Mouse (Mus musculus) forebrain, embryonic 11.5 days (tissue): ENCODE measurements at regions not wholly inside any gene's neighbourhood (a gene's known extent, or its start where the extent isn't known, plus 50 kb on each side); places are given as distances from the start of the nearest gene placed in this dataset.

Experiments used
- ATAC-seq: fragments of 200-750 bp; cut with Nextera tagmentation; replicated peaks from 2 replicates; pipeline ENCODE4 v1.8.0; 2017; ENCODE audit warnings: moderate TSS enrichment; ENCODE audit not compliant: low FRiP score
- DNase-seq: peaks from one replicate; pipeline ENCODE4 v3.0.0-alpha.2; 2017; ENCODE audit warnings: low spot score
- H3K27ac ChIP-seq: fragments of 300-500 bp; sonication (generic); 2 replicates; pipeline ENCODE4 v1.5.1; 2014; ENCODE audit warnings: low read depth, low read length
- H3K27me3 ChIP-seq: fragments of 300-500 bp; sonication (generic); 2 replicates; pipeline ENCODE4 v1.6.1; 2014; ENCODE audit warnings: mild to moderate bottlenecking, low read length, mixed read lengths; ENCODE audit not compliant: control insufficient read depth, insufficient read depth
- H3K36me3 ChIP-seq: fragments of 300-500 bp; sonication (generic); 2 replicates; pipeline ENCODE4 v1.6.1; 2014; ENCODE audit warnings: mild to moderate bottlenecking, low read length, moderate library complexity, mixed read lengths; ENCODE audit not compliant: control insufficient read depth, insufficient read depth
- H3K4me1 ChIP-seq: fragments of 300-500 bp; sonication (generic); replicated peaks from 2 replicates; pipeline ENCODE4 v1.6.1; 2014; ENCODE audit warnings: low read length, mixed read lengths; ENCODE audit not compliant: control insufficient read depth, insufficient read depth
- H3K4me2 ChIP-seq: fragments of 300-500 bp; sonication (generic); 2 replicates; pipeline ENCODE4 v1.6.1; 2014; ENCODE audit warnings: low read depth, mild to moderate bottlenecking, low read length, moderate library complexity, mixed read lengths; ENCODE audit not compliant: severe bottlenecking
- H3K4me3 ChIP-seq: fragments of 300-500 bp; sonication (generic); 2 replicates; pipeline ENCODE4 v1.5.1; 2014; ENCODE audit warnings: low read depth, low read length
- H3K9ac ChIP-seq: fragments of 300-500 bp; sonication (generic); 2 replicates; pipeline ENCODE4 v1.6.1; 2014; ENCODE audit warnings: low read length
- H3K9me3 ChIP-seq: fragments of 300-500 bp; sonication (generic); 2 replicates; pipeline ENCODE4 v1.6.1; 2016; ENCODE audit warnings: low read length, mixed read lengths; ENCODE audit not compliant: control insufficient read depth
- WGBS: fragments of 180-500 bp; shearing (Covaris S2); extraction: QIAGEN DNeasy Blood & Tissue Kit; methylation state at CpG from one replicate; pipeline ENCODE4 v1.1.7; 2014; 5-methylcytosine and 5-hydroxymethylcytosine counted together

GRCm38 (mm10) chr3:17787443-17788333 is 160.5 kb upstream of the Cypt12 start:
- H3K4me1 ChIP-seq = peaks cover 12% of the 10 kb centered on the region
- no peaks in the 10 kb centered on the region for H3K36me3 ChIP-seq
- peak overlapping the region; percentile 97 for H3K4me2 ChIP-seq
- H3K27ac ChIP-seq = peak overlapping the region; percentile 99
- DNase-seq = peak; percentile 64
- WGBS = 1% methylated on average over 18 of the region's 18 CpGs
- peak overlapping the region; percentile 52 for H3K4me3 ChIP-seq
- no peaks in the 10 kb centered on the region for H3K9me3 ChIP-seq
- no peaks in the 10 kb centered on the region for H3K27me3 ChIP-seq
- peak overlapping the region; percentile 97 for H3K9ac ChIP-seq
- peak; percentile 0; the same call in 1 of the 2 replicates for ATAC-seq

GRCm38 (mm10) chr3:17788334-17788720 is 159.9 kb upstream of the Cypt12 start:
- no peaks in the 10 kb centered on the region for H3K9me3 ChIP-seq
- H3K4me2 ChIP-seq = peak overlapping the region; percentile 97; the same call in 1 of the 2 replicates
- H3K4me3 ChIP-seq = peak overlapping the region; percentile 5; the same call in 1 of the 2 replicates
- 22% methylated on average over 4 of the region's 4 CpGs for WGBS
- H3K27me3 ChIP-seq = no peaks in the 10 kb centered on the region
- H3K27ac ChIP-seq = peak overlapping the region; percentile 95; the same call in 1 of the 2 replicates
- H3K4me1 ChIP-seq = peaks cover 12% of the 10 kb centered on the region
- no peak for ATAC-seq
- peak overlapping the region; percentile 55 for H3K9ac ChIP-seq
- H3K36me3 ChIP-seq = no peaks in the 10 kb centered on the region
- no peak for DNase-seq

- H3K9me3 ChIP-seq = no peaks in the 10 kb centered on the region
- peak overlapping the region; percentile 98 for H3K9ac ChIP-seq
- H3K36me3 ChIP-seq = no peaks in the 10 kb centered on the region
- ATAC-seq (no peak), DNase-seq (no peak)
- WGBS = 21% methylated on average over 3 of the region's 3 CpGs
- H3K4me3 ChIP-seq = peak overlapping the region; percentile 74; the same call in 1 of the 2 replicates
- no peaks in the 10 kb centered on the region for H3K27me3 ChIP-seq
- peaks cover 14% of the 10 kb centered on the region for H3K4me1 ChIP-seq
- peak overlapping the region; percentile 95 for H3K27ac ChIP-seq
- H3K4me2 ChIP-seq = peak overlapping the region; percentile 97; the same call in 1 of the 2 replicates
These were observed 159.4 kb upstream of the Cypt12 start for GRCm38 (mm10) chr3:17788778-17789299.

GRCm38 (mm10) chr3:17789454-17790196 is 158.6 kb upstream of the Cypt12 start:
- H3K9me3 ChIP-seq = no peaks in the 10 kb centered on the region
- peak overlapping the region; percentile 95 for H3K27ac ChIP-seq
- H3K4me2 ChIP-seq = peak overlapping the region; percentile 97
- ATAC-seq (peak; percentile 19), DNase-seq (peak; percentile 71)
- H3K4me3 ChIP-seq = peak overlapping the region; percentile 74
- no peaks in the 10 kb centered on the region for H3K36me3 ChIP-seq
- peaks cover 14% of the 10 kb centered on the region for H3K4me1 ChIP-seq
- H3K9ac ChIP-seq = peak overlapping the region; percentile 98
- H3K27me3 ChIP-seq = no peaks in the 10 kb centered on the region
- 0% methylated on average over 9 of the region's 9 CpGs for WGBS

- DNase-seq = peak; percentile 70
- Histone ChIP-seq H3K4me3 (peak overlapping the region; percentile 74), H3K27ac (peak overlapping the region; percentile 95), H3K4me2 (peak overlapping the region; percentile 38), H3K36me3 (no peaks in the 10 kb centered on the region), H3K9me3 (no peaks in the 10 kb centered on the region), H3K9ac (peak overlapping the region; percentile 98), H3K27me3 (no peaks in the 10 kb centered on the region), H3K4me1 (peaks cover 15% of the 10 kb centered on the region)
- 0% methylated on average over 14 of the region's 14 CpGs for WGBS
- ATAC-seq = no peak
These were observed 157.9 kb upstream of the Cypt12 start for GRCm38 (mm10) chr3:17790331-17790730.

- WGBS = under 1% methylated on average over 12 of the region's 12 CpGs
- 0 out of 2 replicates have a peak, but pooled peaks cover 2% of the 10 kb centered on the region for H3K36me3 ChIP-seq
- H3K27ac ChIP-seq = peak overlapping the region; percentile 95
- H3K4me2 ChIP-seq = peak overlapping the region; percentile 38
- H3K9me3 ChIP-seq = no peaks in the 10 kb centered on the region
- H3K4me1 ChIP-seq = peaks cover 17% of the 10 kb centered on the region
- H3K9ac ChIP-seq = peak overlapping the region; percentile 98
- DNase-seq (peak; percentile 58), ATAC-seq (no peak)
- H3K27me3 ChIP-seq = no peaks in the 10 kb centered on the region
- peak overlapping the region; percentile 74 for H3K4me3 ChIP-seq
These were observed 157.4 kb upstream of the Cypt12 start for GRCm38 (mm10) chr3:17790816-17791215.

GRCm38 (mm10) chr3:17791381-17792320 is 156.6 kb upstream of the Cypt12 start:
- no peak for DNase-seq
- peak overlapping the region; percentile 38 for H3K4me2 ChIP-seq
- H3K4me3 ChIP-seq = peak overlapping the region; percentile 74
- 0 out of 2 replicates have a peak, but pooled peaks cover 5% of the 10 kb centered on the region for H3K36me3 ChIP-seq
- peak overlapping the region; percentile 98 for H3K9ac ChIP-seq
- 11% methylated on average over 8 of the region's 8 CpGs for WGBS
- H3K9me3 ChIP-seq = no peaks in the 10 kb centered on the region
- no peaks in the 10 kb centered on the region for H3K27me3 ChIP-seq
- peaks cover 21% of the 10 kb centered on the region for H3K4me1 ChIP-seq
- ATAC-seq = no peak
- H3K27ac ChIP-seq = peak overlapping the region; percentile 95
